In genomic region chr3:89349869-89350501, GRCm38 (mm10) we compare ENCODE assay signal across 8 mouse cellular contexts. TPM values are rescaled to one million over a fixed set of nuclear protein-coding genes. Genes with fewer than 3 reads are reported as not detected.
DNase-seq lines count a peak whose midpoint lies in the region; ATAC-seq and TF ChIP-seq lines count a peak whose summit lies in the region.

Gene Adam15 (minus strand): TSS chr3:89349996.

- TF ChIP-seq POLR2A in olfactory bulb, adult 2 months (IDR thresholded peaks at IDR 0.05; ENCODE audit: insufficient read depth, low read depth, low read length): no peak; the same call in 1 of the 2 replicates

- peak within 1 kb of the TSS; percentile 54 for H3K4me3 ChIP-seq in lung, embryonic 15.5 days
- peak within 1 kb of the TSS; percentile 53 for H3K4me3 ChIP-seq in olfactory bulb, adult 2 months (ENCODE audit: insufficient read depth, low read depth, low read length)

- TF ChIP-seq CTCF in olfactory bulb, adult 2 months (IDR thresholded peaks at IDR 0.05; ENCODE audit: insufficient read depth, low read depth, low read length): no peak

- H3K9ac ChIP-seq in lung, embryonic 15.5 days: peak within 1 kb of the TSS; percentile 47

- H3K9me3 ChIP-seq in lung, embryonic 15.5 days: no peaks in the 10 kb centered on the region

- peak; percentile 67 for DNase-seq in MEL-GATA-1-ER (ENCODE audit: extremely low read depth, low read depth)
- peak; percentile 95 for DNase-seq in cerebellum, adult 8-10 months
- DNase-seq in layer of hippocampus, adult 9-10 months (ENCODE audit: low spot score): peak; percentile 62
- DNase-seq in thymus, adult 18-20 months: peak; percentile 70 to 72

- WGBS in lung, embryonic 15.5 days: 1% methylated on average over 59 of the region's 59 CpGs
- WGBS in olfactory bulb, adult 2 months: under 1% methylated on average over 59 of the region's 59 CpGs

- peak; percentile 80 for ATAC-seq in frontal cortex, adult (ENCODE audit: low TSS enrichment)
- peak; percentile 70 to 74 for ATAC-seq in hematopoietic stem cell, adult 5-6 weeks (replicated peaks in 1 of 2; ENCODE audit: insufficient read depth in 1 of 2, low FRiP score in 2 of 2, low TSS enrichment in 1 of 2, low read depth in 1 of 2, poor library complexity in 2 of 2, severe bottlenecking in 2 of 2)
- peak; percentile 87 for ATAC-seq in lung, embryonic 15.5 days (ENCODE audit: borderline replicate concordance, extremely low read depth, low FRiP score, low TSS enrichment)

- H3K27ac ChIP-seq in lung, embryonic 15.5 days: peak within 1 kb of the TSS; percentile 63
- peak within 1 kb of the TSS; percentile 48 for H3K27ac ChIP-seq in olfactory bulb, adult 2 months (ENCODE audit: insufficient read depth, low read depth, low read length)

- peaks cover 26% of the 10 kb centered on the region for H3K4me1 ChIP-seq in lung, embryonic 15.5 days
- peaks cover 14% of the 10 kb centered on the region for H3K4me1 ChIP-seq in olfactory bulb, adult 2 months (ENCODE audit: control insufficient read depth, insufficient read depth, low read length)

- no peaks in the 10 kb centered on the region for H3K36me3 ChIP-seq in lung, embryonic 15.5 days

- H3K27me3 ChIP-seq in lung, embryonic 15.5 days: no peaks in the 10 kb centered on the region; the same call in 1 of the 2 replicates

- peak within 1 kb of the TSS; percentile 96 for H3K4me2 ChIP-seq in lung, embryonic 15.5 days

RNA-seq across cellular contexts. Expression of gene Adam15, which starts in this region (rescaled TPM):
- total RNA-seq in hematopoietic stem cell, adult 5-6 weeks (2017): 28.9 and 30.9 TPM in 2 replicates
- polyA plus RNA-seq in lung, embryonic 15.5 days (2015; fragmentation: Nextera tagmentation; extraction: Ambion mirVana): 61.5 and 63.0 TPM in 2 replicates
- polyA plus RNA-seq in olfactory bulb, adult 2 months (2012; ENCODE audit: insufficient read depth, insufficient read length, low replicate concordance, missing spikeins): not detected in 2 replicates

Comparison
In these comparisons a context has a peak if more than half of its experiments do, and no peak if none do; other contexts are left out.
1. Peak in every context shown above with its lines: DNase-seq, ATAC-seq, H3K4me3 ChIP-seq and H3K27ac ChIP-seq.